Mouse (Mus musculus) testis, adult 2 months (tissue): Measurements from ENCODE around the gene Zfp595.

Experiments used
- CTCF ChIP-seq: fragments of 200-500 bp; IDR thresholded peaks from 2 replicates; pipeline ENCODE4 v1.5.1; 2012; ENCODE audit warnings: low read depth, mild to moderate bottlenecking, inconsistent platforms, low read length, moderate library complexity; ENCODE audit not compliant: control insufficient read depth, insufficient read depth, insufficient replicate concordance
- POLR2A ChIP-seq: fragments of 200-500 bp; IDR thresholded peaks from 2 replicates; pipeline ENCODE4 v1.6.1; 2012; ENCODE audit warnings: low read depth, mild to moderate bottlenecking, inconsistent platforms, low read length, moderate library complexity; ENCODE audit not compliant: control insufficient read depth

DNA sequence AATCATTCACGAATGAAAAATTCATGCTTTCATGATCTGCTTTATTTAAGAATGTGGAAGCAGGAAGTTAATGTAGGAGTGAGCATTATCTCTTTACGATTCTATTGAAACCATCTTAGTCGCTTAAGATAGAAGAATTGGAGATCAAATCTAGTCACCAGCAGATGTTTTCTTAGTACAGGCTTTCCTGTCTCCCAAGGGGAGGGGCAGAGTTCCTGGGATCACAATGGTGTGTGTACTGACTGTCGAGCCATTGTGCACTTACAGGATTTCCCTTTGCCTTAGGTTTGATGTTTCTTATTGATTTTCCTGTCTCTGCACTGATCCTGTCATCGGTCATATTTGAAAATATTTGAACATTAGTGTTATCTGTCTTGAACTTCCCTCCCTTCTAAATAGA is 25.7 kb downstream of the Zfp595 start:
- TF ChIP-seq CTCF: no peak
- no peak for TF ChIP-seq POLR2A
